Mouse (Mus musculus) myocyte (in vitro differentiated cells): Measurements from ENCODE around the gene Gm4302. TPM values are rescaled to one million over a fixed set of nuclear protein-coding genes. Genes with fewer than 3 reads are reported as not detected.

Experiments used
- polyA plus RNA-seq: library from polyadenylated mRNA; unstranded; fragments of >200 nt; fragmentation: generic; extraction: Trizol; gene quantifications from one replicate; pipeline ENCODE4 v1.2.1, GENCODE M21; 2012; ENCODE audit warnings: missing spikeins

Gm4302 gene
- polyA plus RNA-seq, 1 experiment, result not detected

Other genes starting within 250 kb of the Gm4302 start
- not detected for gene Gm4301, start 5.2 kb upstream of the Gm4302 start, polyA plus RNA-seq
- not detected for gene Gm4303, start 5.1 kb downstream of the Gm4302 start, polyA plus RNA-seq
- not detected for gene Gm4305, start 10.3 kb downstream of the Gm4302 start, polyA plus RNA-seq
- gene Gm4307, start 20.5 kb downstream of the Gm4302 start, polyA plus RNA-seq, result not detected
- gene Gm4312, start 41.7 kb downstream of the Gm4302 start, polyA plus RNA-seq, result not detected
- 2.1 TPM for gene Tmtc3, start 146.5 kb downstream of the Gm4302 start, polyA plus RNA-seq
- 0.89 TPM for gene Cep290, start 146.7 kb downstream of the Gm4302 start, polyA plus RNA-seq
- gene 4930430F08Rik, start 249.6 kb downstream of the Gm4302 start, polyA plus RNA-seq, result 9.5 TPM
- gene 1700017N19Rik, start 249.6 kb downstream of the Gm4302 start, polyA plus RNA-seq, result not detected